Mouse (Mus musculus) thymus, postnatal 4 days (tissue): Measurements from ENCODE around the gene Rhog.
A peak's percentile ranks its signal among the peaks of the same experiment; 100 is the strongest.

Source experiments
- DNase-seq: peaks from one replicate; pipeline ENCODE4 v3.0.0; 2021

The Rhog gene

DNA sequence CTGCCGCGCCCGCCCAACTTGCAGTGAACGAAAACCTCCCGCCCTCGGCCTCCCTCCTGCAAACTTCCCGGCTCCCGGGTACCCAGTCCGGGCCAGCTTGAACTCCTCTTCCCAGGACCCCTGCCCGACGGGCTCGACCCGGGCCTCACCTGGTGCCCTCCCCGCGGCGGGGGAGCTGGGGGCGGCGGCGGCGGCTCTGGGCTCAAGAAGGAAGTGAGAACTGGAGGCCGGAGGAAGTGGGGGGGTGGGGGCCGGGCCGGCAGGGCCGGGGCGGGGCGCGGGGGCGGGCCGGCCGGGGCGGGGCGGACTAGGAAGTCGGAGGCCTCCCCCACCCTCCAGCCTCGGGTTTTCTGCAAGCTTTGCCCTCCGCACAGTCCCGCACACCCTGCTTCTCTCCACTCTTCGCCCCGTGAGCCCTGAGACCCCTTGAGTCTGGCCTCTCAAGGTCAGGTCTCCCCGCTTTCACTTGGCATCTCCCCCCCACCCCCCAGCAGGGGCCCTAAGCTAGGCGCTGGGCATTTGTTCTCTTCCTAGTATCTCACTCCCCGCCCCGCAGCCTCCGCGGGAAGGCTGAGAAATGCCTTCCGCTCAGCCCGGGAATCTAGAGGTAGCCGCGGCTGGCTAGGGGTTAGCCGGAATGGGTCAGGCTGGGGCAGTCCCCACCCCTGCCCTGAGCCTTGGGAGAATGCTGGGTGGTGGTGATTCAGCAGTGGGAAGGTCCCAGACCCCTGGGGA lies 5.8 kb downstream of the Rhog start:
- DNase-seq, result peak; percentile 85

DNA sequence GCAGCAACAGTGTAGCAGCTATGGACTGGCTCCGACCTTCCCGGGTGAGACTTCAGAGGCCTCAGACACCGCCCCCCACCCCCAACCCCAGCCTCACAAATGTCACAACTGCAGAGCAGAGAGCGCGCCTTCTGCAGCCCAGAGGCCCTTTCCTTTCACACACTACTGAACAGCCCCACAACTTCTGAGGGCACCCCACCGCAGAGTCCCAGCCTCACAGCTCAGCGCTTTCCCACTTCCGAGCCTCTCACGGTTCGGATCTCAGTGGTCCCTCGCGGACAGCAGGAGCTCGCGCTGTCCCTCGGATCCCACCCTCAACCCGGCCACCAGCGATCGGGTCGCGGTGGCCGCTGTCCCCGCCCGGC lies 6.3 kb downstream of the Rhog start:
- DNase-seq, result peak; percentile 82

DNA sequence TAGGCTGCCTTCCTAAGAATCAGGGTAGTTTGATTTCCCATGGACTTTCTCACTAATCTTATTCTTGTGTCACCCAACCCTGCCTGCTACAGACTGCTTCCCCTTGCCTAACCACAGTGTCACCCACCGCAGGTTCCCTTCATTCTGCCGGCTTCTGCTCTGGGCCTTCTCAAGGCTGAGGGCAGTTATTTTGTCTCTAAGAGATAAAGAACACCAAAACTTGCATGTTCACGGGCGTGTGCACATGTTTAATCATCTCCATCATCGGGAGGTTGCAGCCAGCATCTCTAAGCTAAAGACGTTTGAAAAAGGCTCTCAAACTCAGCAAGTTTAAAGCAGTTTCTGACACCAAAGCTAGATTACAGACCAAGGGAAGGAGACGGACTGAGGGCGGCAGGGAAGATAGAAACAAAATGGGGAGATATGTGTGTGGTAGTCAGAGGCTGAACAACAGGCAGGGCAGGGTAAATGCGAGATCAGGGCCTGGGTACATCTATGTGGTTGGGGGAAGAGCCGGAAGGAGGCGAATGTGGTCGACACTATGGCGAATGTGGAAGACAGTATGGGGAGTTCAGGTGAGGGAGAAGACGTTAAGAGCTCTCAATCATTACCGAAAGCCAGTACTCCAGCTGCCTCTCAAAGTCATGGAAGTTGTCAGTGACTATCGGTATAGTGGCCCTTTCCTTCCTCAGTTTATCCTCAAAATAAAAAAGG lies 7.0 kb downstream of the Rhog start:
- DNase-seq, result peak; percentile 59

DNA sequence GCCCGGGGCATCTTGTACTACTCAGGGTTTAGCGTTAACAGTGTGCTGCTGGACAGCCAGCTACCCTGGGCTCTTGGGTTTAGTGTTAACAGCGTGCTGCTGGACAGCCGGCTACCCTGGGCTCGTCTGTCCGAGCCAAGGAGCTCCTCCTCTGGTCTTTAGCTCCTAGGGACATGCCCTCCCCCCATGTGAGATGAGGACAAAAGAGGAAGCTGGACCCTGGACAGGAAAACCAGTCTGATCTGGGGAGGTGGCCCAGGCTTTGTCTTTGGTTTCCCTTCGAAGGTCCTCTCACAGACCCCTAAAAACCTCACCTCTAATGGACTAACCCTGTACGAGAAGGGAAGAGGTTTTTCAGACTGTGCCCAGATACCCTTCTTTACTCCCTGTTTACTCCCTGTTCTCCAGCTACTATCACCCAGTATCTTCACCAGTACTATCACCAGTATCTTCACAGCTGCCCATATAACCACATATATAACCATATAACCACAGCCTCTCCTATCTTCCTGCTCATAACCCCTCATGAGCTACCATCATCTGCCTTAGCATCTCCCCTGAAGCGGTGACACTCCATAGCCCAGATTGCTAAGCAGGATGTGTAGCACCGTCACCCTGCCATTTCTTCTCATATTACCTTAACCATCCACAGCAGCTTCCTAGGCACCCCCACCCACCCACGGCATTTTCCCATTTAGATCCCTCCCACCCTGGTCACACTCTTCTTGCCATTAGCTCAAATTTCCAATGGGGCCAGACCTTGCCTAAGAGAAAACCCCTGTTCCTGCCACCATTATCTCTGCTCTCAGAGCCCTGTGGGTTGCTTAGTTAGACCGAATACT lies 8.7 kb downstream of the Rhog start:
- peak; percentile 40 for DNase-seq

DNA sequence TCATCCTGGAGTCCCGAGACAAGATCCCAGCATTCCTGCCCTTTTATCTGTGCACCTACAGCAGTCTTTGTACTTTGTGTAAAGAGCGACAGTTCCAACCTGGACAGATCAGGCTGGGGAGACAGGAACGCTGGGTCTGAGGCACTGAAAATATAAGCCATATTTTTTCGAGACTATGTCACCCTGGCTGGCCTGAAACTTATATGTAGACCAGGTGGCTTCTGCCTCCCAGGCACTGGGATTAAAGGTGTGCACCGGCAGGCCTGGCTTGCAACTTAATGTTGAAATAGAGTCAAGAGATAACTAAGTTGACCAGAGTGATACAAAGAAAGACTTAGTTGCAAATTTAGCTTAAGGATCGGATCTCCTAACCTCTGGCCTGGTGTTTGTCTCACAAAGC lies 9.6 kb downstream of the Rhog start:
- DNase-seq, result no peak

DNA sequence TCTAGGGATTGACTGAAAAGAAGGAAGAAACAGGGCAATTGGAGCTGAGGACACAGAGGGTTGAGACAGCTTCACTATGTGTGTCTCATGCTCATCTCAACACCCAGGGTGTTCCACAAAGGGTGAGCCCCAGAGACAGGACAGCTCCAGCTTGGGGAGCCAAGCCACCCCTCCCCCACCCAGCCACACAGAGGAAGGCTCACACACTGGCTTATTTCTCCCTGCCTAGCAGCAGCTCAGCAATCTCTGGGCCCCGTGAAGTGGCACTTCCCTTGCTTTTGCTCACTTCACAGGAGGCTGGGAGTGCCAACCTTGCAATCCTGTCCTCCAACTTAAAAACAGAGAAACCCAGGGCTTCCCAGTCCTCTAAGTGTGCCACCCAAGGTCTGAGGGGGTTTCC lies 10.1 kb downstream of the Rhog start:
- DNase-seq, result peak; percentile 64

DNA sequence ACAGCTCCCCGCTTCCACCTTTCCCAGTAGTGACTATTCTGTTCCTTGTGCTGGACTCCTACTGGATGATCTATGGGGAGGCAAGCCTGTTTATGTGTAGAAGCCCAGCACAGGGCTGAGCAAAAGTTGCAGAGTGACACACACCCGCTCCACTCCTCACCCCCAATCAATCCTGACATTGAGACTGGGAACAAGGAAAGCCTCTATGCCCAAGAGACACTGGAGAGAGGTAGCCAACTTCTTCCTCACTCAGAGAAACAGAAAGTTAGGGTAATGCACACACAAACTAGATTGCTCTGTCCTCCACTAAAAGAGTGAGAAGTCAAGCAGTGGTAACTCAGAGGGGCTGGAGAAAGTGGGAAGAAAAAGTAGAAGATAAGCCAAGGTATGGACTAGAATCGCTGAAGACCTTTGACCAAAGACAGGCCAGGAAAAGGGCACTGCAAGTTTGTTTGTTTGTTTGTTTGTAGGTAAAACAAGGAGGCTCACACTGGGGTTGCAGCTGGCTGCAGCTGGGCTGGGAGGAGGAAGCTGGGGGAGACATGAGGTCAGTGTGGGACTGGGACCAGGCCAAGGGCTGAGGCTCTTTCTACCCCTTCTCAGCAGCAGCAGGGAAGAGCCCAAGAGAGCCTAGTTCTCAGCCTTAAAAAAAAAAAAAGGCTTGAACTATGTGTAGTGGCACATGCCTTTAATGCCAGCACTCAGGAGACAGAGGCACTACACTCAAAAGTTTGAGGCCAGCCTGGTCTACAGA lies 10.9 kb downstream of the Rhog start:
- no peak for DNase-seq

DNA sequence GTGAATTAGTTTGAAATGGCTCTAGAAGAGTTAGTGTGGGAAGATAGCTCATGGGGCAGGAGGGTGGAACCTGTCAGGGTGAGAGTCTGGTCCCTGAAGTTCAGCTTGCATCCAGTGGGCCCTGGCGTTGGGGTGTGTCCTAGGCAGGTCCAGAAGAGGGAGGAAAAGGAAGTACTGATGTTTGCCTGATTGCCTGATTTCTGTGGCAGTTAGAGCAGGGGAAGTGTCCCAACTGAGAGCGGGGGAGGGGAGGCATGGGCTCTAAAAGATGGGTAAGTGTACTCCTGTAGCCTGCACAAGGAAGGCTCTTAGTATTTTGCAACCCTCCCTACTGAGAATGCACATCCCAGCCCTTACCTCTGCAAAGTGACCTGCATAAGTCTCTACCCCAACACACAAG lies 12.0 kb downstream of the Rhog start:
- peak; percentile 62 for DNase-seq

DNA sequence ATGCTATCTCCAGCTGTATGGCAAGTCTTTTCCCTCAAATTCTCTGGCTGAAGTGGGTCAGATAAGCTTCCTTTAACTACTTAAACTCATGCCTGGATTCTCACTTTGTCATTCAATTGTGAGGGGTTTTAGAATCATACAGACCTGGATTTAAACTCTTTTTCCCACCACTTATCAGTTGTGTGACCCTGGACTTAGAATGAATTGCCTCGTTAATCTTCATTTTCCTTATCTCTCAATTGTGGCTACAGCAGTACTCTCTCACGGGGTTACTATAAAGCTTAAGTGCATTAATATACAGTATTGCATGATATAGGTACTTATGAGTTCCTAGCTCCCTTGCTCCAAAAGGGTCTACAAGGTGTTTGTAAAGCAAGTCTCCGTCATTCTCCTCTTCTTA lies 12.9 kb downstream of the Rhog start:
- no peak for DNase-seq

DNA sequence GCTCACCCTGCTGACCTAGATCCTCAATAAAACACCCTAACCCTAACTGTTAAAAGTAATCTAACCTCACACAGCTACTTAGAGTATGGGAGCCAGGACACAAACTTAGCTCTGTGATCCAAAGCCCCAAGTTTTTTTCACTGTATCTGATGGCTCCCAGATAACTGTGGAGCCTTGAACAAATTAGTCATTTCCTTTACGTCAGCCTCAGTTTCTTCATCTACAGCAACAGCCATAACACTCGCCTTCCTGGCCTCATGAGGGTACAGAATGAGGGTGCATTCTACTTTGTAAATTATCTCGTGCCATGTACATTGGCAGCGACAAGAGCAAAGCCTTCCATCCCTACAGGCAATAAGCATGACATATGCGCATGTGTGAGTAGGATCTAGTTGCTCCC lies 13.5 kb downstream of the Rhog start:
- DNase-seq, result no peak

DNA sequence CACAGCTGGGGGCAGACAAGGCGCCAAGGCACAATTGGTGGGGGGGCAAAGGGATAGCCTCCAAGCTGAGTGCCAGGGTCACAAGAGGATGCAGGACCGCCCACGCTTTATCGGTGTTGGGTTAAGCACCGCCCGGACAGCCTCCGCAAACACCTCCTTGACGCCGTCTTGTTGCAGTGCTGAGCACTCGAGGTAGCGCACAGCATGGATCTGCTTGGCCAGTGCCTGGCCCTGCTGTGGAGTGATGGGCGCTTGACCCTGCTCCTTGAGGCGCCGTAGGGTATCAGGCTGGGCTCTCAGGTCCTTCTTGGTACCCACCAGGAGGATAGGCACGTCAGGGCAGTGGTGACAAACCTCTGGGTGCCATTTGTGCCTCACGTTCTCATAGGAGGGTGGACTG lies 16.3 kb downstream of the Rhog start:
- no peak for DNase-seq

DNA sequence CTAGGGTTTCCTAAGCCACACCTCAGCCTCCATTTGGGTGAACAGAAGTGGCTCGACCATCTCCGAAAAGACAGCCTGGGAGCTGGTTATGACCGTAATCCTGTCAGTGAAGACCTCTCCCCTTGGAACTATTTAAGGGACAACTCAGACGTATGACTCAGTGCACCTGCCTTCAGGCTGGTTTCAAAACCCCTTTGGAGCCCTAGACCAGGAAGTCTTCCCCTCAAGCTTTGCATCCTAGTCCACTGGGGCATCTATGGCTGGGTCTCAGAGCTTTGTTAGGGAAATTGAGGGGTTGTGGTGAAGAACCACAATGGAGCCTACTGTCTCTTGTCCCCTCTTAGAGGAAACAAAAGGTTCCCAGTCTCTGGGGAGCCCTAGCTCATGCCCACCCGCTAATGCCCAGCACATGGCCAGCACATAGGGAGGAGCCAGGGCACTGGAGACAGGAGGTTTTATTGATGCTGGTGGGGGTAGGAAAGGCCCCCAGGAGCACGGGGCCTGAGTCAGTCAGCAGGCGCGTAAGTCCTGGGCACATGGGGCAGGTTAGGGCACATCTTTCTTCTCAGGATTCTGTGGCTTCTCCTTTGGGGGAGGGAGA lies 17.1 kb downstream of the Rhog start:
- DNase-seq, result no peak

DNA sequence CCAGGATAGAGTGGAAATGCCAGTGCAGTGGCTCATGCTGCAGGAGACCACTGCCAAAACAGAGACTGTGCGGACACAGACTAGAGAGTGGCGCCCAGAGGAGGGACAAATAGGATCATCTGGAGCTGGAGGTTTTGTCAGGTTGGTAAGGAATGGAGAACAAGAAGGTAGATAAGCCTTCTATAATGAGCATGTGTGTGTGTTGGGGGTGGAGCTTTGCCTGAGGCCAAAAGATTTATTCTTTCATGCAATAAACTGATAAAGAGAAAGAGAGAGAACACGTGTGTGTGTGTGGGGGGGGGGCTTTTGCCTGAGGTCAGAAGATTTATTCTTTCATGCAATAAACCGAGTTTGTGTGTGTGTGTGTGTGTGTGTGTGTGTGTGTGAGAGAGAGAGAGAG lies 22.8 kb downstream of the Rhog start:
- DNase-seq, result no peak

DNA sequence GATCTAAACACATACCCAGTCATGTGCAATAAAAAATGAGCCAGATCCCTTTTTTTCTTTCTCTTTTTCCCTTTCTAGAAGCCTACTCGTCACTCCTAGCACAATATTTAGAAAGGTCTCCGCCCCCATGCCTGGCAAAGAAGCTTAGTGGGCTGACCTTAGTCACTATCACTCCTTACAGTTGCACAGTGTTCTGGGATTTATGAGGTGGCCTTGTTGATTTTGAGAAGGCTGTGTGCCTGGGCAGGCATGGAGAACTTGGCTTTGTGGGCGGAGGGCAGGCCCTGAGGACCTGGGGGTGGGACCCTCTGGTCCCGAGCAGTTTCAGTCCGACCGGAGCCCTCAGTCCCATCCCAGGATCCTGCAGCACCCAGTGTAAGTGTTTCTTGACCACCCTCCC lies 26.0 kb downstream of the Rhog start:
- no peak for DNase-seq

DNA sequence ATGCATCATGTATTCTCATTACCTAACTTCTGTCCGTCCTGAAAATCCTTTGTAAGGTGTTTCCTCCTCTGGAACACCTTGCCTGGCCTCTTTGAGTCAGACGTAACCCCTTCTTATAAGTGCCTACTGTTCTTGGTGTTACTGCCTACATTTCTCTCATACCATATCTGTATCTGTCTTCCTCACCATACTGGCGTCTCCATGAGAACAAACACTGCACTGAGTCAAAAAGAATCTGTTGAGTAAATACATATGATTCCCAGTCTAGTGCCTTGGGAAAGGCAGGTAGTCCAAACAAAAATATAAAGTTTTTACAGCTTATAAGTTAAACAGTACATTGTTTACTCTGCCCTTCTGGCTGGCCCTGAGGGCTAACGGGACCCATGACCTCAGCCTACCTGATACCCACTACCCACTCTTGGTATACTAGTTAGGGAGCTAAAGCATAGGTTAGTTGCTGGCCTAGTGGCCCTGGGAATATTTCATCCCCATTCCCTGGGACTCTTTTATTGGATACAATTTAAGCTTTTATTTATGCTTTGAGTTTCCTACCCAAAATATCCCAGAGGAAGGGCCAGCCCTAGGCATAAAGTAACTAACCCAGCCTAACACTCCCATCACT lies 27.7 kb downstream of the Rhog start:
- no peak for DNase-seq

DNA sequence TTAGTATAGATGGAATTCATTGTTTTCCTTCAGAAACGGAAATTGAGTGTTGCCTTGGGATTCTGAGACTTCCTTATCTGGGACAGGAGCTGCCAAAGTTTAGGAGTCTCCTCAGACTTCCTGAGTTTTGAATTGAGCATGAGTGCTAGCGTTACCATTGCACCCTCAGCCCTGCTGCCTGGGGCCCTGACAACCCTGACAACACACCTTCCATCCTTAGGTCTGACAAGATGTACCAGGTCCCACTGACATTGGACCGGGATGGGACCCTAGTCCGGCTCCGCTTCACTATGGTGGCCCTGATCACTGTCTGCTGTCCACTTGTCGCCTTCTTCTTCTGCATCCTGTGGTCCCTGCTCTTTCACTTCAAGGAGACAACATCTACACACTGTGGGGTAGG lies 29.8 kb downstream of the Rhog start:
- no peak for DNase-seq

DNA sequence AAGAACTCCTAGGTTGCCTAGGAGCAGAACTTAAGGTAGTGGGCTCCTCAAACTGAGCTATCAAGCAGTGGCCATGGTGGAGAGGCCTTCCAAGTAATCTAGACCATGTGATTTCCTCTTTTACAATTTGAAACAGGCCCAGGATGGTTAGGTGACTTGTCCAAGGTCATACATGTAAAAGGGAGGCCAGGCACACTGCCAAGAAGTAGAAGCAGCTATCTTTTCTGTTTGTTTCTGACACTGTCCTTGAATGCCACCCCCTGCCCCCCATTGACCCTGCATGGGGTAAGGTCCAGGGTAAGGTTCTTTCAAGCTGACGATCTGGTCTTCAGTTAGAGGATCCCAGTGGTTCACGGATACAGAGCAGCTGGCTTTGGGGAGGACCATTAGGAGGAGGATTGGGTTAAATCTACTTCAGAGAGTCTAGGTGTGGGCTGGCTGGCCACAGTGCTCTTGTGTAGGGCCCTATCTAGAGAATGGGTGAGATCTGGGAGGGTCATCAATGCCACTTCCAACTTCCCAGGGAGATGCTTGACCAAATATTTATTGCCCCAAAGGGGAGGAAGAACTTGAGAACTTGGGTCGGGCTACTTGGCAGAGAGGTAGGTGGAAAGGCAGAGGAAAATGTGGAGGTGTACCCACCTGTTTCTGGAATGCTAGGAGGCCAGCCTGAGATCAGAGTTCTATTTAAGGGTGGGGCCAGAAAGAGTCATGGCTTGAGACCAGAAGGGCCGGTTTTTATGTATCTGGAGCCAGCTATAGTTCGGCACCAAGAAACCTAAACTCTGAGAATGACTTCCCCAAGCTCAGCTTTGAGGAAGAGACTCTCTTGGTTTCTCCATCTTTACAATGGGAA lies 31.7 kb downstream of the Rhog start:
- no peak for DNase-seq

DNA sequence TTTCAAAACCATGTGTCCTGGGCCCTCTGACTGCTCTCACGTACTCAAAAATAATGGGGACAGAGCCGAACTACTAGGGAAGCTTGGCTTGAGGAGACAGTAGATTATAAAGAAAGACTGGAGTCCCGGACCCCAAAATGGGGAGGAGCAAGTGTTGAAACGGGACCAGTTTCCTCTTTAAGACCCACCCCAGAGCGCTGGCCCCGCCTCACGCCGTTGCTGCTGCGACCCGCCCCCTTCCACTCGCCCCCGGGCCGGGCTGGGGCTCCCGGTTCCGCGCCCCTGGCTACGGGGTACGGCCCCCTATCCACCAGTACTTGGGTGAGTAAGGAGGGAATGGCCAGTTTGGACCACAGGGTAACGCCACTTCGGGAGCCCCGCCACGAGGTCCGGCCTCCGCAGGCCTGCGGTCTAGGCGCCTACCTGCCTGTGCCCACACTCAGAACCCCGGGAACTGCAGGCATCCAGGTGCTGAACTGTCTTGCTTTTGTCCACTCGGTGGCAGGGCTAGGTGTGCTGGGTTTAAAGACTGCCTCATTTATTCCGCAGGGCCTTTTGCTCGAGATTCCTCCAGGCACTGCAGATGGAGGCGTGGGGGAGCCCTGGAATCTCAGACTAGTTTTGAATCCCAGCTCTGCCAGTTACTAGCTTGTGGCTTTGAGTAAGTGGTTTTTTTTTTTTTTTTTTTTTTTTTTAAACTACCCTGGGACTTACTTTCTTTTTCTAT lies 32.9 kb downstream of the Rhog start:
- peak; percentile 87 for DNase-seq

DNA sequence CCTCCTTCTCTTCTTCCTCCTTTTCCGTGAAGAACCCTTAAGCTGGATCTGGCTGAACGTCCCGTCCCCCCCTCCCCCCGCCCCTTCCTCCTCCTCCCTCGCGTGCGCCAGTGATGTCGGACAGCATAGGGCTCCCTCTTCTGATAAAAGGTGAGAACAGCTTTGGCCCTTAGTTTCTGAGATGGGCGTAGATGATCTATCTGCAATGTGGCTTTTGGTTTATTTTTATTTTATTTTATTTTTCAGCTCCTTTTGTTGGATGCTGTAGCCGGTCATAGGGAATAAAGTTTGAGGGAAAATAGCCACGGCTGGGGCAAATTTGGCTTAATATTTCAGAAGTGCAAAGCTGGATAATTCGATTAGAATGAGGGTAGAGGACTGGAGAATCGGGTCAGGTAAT lies 33.5 kb downstream of the Rhog start:
- DNase-seq, result no peak

DNA sequence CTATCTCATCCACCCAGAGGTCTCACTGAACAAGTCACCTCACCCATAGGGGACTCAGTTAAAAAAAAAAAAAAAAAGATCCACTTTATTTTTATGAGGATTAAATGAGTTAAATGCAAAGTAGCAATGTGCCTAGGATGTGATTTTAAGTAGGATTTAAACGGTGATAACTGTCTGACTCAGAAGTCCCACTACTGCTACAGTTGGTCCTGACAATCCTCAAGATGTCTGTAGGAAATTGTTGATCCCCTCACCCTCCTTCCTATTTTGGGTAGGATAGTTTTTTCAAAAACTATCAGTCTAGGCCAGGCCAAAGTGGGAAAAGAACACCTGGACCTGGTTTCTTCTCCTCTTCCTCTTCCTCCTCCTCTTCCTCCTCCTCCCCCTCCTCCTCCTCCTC lies 34.0 kb downstream of the Rhog start:
- DNase-seq, result no peak

DNA sequence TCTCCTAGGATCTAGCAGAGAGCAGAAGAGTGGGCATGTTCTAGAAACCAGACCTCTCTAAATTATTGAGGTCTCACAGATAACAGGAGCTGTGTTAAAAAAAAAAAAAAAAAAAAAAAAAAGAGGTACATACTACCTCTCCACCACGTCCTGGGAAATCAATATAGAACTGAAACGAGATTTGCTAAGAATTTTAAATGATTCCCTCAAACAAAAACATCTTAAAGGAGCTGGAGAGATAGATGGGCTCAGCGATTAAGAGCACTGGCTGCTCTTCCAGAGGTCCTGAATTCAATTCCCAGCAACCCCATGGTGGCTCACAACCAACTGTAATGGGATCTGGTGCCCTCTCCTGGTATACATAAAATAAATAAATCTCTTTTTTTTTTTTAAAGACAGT lies 44.8 kb downstream of the Rhog start:
- DNase-seq, result no peak
